Mouse (Mus musculus) cerebellum, postnatal 36 days (tissue): Measurements from ENCODE around the gene Hist1h2bf.
A peak's percentile ranks its signal among the peaks of the same experiment; 100 is the strongest.
"Not testable (repeated sequence)": the region's sequence is repeated elsewhere in the genome, so short reads cannot be mapped to it uniquely, and the experiment has no call there.

Source experiments
- DNase-seq, 2 experiments: peaks; one replicate each; pipeline ENCODE4 v3.0.0; 2021 to 2022; ENCODE audit warnings: mixed read lengths in 2 of 2

Gene Hist1h2bf

DNA sequence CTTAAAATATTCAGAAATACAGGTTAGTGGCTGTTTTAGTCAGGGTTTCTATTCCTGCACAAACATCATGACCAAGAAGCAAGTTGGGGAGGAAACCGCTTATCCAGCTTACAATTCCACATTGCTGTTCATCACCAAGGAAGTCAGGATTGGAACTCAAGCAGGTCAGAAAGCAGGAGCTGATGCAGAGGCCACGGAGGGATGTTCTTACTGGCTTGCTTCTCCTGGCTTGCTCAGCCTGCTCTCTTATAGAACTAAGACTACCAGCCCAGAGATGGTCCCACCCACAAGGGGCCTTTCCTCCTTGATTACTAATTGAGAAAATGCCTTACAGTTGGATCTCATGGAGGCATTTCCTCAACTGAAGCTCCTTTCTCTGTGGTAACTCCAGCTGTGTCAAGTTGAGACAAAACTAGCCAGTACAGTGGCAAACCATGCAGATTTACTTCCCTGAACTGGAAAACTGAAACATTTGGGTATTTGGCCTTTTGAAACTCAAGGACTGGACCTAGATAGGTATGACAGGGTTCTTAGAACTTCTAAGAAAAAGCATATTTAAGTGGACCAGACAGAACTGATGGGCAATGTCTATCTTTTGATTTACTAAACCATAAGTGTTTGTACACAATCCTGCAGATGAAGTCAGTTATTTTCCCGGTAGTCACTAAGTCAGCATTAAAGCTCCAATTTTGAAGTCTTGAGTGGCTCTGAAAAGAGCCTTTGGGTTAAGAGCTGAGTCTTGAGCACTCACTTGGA, 31.6 kb downstream of the Hist1h2bf start:
- not testable (repeated sequence) for DNase-seq

DNA sequence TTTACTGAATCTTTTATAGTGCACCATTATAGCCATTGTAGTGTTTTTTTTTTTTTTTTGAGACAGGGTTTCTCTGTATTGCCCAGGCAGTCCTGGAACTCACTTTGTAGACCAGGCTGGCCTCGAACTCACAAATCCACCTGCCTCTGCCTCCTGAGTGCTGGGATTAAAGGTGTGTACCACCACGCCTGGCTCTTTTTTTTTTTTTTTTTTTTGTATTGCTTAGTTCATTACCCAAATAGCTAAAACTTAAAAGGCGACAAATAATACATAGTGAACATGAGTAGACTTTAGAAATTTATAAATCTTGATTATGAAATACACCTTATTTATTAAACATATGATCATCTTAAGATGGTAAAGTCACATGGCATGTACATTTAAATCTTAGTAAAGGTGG, 32.5 kb downstream of the Hist1h2bf start:
- DNase-seq: no peak

DNA sequence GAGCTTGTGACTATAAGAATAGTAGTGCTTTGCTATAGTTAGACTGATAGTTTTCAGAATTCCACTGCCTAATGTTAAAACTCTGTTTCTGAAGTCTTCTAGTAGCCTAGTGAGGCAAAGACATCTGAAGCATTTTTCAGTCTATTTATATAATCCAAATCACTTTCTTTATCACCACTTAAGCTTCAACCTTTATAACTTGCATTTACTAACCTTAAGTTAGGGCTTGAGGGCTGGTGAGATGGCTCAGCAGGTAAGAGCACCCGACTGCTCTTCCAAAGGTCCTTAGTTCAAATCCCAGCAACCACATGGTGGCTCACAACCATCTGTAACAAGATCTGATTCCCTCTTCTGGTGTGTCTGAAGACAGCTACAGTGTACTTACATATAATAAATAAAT, 34.2 kb downstream of the Hist1h2bf start:
- not testable (repeated sequence) for DNase-seq

DNA sequence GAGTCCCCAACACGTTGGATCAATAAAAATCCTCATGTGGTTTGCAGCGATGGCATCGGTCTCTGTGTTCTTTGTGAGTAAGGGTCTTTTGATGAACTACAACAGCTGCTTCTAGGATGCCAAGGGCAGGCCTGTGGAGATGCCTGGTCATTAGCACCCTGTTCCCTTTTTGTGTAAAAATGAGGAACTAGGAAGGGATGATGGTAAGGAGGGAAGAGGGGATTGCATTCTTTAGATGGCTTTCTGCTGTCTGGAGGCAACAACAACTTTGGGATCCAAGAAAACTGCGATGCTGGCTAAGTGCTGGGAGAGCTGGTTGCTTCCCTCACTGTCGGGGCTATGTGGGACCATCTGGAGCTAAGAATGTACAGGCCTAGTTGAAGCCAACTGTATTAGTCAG, 35.7 kb downstream of the Hist1h2bf start:
- DNase-seq: no peak

DNA sequence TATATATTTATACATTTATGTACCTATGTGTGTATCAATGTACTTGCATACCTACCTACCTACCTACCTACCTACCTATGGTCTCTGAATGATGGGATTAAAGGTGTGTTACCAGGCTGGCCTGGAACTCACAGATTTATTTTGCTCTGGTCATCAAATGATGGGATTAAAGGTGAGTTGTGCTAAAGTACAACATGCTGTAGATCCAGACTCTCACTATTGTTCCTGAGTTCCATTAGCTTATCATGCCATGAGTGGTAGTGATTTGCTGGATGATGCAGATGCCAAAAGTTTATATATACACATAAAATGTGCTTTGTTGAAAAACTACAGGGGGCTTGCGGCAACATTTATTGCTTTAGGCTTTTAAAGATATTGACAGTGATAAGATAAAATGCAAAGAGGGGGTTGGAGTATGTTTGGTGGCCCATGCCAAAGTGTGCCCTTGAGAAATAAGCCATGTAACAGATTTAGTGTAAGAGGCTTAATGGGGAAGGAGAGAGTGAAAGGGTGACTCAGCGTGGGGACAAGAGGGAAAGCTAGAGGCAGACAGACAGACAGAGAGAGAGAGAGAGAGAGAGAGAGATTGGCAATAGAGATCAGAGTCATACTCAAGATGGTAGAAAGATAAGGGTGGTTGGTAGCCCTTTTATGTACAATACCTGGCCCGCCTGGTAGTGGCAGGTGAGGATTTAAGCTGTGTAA, 36.8 kb downstream of the Hist1h2bf start:
- no peak for DNase-seq

GRCm38 (mm10) chr13:23536076-23536822, 37.7 kb downstream of the Hist1h2bf start:
- DNase-seq: no peak

DNA sequence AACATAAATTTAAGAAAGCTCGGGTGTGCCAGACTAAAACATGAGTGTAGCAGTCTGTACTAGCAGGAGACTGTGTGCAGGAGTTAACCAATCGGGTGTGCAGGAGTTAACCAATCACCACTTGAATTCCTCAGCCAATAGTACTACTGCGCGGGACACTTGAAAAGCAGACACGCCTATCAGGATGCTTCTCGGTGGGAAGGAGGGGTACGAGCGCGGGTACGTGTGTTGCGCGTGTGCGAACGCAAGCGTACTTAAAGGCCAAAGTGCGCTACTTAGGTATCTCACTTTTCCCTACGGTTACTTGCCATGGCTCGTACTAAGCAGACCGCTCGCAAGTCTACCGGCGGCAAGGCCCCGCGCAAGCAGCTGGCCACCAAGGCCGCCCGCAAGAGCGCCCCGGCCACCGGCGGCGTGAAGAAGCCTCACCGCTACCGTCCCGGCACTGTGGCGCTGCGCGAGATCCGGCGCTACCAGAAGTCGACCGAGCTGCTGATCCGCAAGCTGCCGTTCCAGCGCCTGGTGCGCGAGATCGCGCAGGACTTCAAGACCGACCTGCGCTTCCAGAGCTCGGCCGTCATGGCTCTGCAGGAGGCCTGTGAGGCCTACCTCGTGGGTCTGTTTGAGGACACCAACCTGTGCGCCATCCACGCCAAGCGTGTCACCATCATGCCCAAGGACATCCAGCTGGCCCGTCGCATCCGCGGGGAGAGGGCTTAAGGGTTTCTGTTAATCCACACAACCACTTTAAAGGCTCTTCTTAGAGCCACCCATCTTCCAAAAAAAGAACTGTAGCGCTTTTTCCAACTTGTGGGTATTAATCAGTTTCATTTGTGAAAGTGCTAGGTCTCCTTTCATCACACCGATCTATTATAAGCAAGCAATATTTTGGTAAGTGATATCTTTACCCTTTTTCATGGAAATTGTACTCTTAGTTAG, 38.6 kb downstream of the Hist1h2bf start, which contains the start of gene Hist1h3g:
Gene Hist1h3g (plus strand): TSS at position 286 of the 939 bp plus-strand sequence.
- peak; percentile 79 to 88 for DNase-seq

GRCm38 (mm10) chr13:23534368-23535131, 39.4 kb downstream of the Hist1h2bf start:
- no peak for DNase-seq

GRCm38 (mm10) chr13:23533560-23534367, 40.2 kb downstream of the Hist1h2bf start, which contains the start of gene Hist1h2af:
TSS of gene Hist1h2af (plus strand) at chr13:23533906.
- peak; percentile 59 to 70 for DNase-seq

DNA sequence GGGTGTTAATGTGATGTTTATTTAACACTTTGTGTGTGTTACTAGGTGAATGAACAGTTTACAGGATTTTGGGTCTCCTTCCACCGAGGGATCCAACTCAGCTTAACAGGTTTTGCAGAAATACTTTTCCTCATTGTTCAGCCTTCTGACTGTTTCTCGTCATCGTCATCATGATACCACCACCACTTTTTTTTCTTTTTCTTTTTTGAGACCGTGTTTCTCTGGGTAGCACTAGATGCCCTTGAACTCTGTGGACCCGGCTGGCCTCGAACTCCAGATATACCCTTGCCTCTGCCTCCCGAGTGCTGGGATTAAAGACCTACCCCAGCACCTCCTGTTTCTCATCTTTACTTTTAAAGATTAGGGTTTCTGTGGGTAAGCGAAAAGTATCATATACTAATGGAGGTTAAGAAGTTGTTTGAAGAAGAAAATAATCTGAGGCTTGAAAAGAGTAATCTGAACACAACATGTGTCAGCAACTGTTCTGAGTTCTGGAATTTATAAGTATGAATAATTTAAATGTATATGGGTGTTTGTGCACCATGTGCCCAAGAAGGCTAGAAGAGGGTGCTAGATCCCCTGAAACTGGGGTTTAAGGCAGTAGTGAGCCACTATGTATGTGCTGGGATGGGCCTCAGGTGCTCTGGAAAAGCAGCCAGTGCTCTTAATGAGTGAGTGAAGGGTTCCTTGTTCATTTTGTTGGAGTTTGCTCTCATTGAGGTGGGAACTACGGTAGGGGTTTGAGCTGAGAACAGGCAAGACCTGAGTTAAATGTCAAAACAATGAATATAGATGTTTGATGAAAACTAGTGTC, 41.5 kb downstream of the Hist1h2bf start:
- DNase-seq: no peak

DNA sequence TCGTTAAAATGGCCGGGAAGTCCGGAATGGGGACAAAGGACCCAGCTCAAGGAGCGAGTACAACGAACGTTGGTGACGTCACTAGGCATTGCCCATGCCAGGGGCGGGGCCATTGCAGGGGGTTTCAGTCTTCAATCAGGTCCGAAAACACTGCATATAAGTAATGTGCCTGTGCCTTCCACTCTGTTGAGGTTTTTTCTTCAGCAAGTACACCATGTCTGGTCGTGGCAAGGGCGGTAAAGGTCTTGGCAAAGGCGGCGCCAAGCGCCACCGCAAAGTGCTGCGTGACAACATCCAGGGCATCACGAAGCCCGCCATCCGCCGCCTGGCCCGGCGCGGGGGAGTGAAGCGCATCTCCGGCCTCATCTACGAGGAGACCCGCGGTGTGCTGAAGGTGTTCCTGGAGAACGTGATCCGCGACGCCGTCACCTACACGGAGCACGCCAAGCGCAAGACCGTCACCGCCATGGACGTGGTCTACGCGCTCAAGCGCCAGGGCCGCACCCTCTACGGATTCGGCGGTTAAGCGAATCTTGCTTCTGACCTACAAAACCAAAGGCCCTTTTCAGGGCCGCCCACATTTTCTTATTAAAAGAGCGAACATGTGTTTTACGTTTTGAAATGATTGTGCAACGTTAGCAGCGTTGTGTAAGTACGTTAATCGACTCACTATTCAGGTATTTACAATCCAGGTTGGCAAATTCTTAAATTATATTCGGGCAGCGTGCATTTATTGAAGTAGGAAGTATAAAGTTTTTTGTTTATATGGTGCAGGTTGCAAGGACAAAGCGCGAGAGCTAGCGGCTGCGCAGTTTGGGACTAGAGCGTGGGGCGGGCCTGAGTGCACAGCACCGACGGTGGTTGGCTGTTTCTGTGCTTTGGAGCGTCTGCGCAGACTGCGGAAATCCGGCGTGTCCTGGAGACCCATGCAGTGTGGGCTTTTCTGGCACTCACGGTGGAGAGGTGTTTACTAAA, 42.8 kb downstream of the Hist1h2bf start, which contains the start of gene Hist1h4h:
Gene Hist1h4h (plus strand): TSS at position 150 of the 975 bp plus-strand sequence.
- peak; percentile 95 to 97 for DNase-seq

GRCm38 (mm10) chr13:23530181-23530900, 43.7 kb downstream of the Hist1h2bf start:
- peak; percentile 40 to 69 for DNase-seq

DNA sequence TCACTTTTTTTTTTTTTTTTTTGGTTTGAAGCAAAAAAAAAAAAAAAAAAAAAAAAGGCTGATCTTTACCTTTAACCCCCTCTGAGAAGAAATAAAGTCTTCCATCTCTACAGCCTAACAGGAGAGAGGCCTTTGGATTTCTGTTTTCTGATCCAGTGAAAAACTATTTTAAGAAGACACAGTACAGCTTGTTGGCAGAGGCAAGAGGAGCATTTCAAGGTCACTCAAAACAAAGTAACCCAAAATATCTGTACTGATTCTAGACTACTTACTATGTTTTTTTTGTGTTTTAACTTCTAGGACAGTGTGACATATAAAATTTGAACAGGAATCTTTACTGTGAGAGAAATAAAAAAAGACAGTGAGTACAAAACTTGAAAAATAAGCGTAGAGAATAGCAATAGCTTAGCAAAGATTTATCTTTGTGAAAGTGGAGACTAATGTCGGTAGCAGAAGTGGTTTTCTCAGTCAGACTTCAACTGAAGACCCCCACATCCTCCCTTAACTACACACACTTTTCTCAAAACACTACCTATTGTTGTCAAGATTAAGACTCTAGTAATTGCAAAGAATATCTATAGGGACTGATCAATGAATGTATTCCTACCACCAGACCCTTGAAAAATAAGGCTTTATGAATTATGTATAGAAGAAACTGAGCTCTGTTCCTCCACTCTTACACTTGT, 44.4 kb downstream of the Hist1h2bf start:
- DNase-seq: no peak

DNA sequence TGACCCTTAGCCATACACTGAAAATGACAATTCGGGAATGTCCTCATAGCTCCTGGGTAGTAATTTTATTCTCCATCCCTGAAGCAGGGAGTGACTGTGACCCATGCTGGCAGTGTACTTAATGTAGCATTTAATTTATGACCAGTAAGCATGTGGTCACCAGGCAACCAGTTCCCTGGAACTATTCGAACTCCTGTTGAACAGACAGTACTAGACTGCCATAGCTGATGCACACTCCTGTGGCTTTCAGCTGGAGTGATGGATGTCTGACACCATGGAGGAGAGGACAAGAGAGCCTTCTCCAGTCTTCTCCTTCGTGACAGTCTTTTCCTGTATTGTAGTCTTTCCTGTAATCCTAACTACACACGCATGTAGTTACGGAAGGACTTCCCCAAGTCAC, 45.0 kb downstream of the Hist1h2bf start:
- no peak for DNase-seq

GRCm38 (mm10) chr13:23526312-23526711, 47.7 kb downstream of the Hist1h2bf start:
- peak; percentile 83 to 92 for DNase-seq

DNA sequence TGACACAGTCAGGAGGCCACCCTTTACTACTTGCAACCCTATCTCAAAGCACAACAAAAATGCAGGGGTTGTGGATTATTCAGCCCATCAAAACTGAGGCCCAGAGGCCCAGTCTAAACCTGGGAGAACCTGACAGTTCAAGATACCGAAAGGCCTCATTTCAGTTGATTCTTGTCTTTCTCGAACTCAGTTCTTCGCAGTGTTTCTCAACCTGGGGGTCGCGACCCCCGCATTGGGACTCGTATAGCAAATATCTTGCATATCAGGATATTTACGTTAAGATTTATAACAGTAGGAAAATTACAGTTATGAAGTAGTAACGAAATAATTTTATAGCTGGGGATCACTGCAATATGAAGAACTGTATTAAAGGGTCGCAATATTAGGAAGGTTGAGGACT, 48.1 kb downstream of the Hist1h2bf start:
- no peak for DNase-seq

DNA sequence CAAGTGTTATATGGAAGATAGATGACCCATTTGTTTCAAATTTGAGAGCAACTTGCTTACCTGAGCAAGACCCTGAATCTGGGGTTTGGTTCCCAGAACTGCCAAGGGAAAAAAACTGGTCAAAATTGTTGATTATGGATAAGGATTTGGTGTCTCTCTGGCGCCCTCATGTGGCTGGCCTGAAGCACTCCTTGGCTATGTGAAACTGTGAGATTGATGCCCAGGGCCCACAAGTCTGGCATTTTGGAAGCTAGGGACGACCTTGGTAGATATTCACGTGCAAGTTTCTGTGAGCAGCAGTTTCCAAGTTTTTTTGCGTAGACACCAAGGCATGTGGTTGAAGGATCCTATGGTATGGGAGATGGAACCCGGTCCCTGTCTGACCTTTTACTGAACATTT, 49.3 kb downstream of the Hist1h2bf start:
- DNase-seq: peak; percentile 72 to 73
